ENCODE assay signal across 7 mouse cellular contexts in the genomic region with DNA sequence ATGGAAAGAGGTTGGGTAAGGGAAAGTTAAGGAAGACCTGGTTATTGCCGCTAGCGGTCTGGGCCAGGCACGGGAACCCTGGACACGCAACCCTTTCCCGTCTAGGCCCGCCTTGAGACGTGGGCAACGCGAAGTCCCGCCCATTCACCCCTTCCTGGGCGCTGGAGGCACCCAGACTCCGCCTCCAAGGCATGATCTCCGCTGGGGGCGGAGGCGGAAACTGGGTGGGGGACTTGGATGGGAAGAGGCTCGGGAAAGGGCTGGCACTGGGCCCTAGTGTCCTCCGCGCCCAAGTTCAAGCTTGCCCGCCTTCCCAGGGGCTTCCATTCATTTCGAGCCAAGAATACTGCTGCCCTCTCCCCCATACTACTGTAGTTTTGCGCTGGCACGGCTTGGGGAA. TPM values are rescaled to one million over a fixed set of nuclear protein-coding genes. Genes with fewer than 3 reads are reported as not detected.
DNase-seq lines count a peak whose midpoint lies in the region; ATAC-seq and TF ChIP-seq lines count a peak whose summit lies in the region.

A gene (plus strand): TSS at position 235 of the 400 bp plus-strand sequence.

- H3K27ac ChIP-seq in cortical plate, adult 2 months (ENCODE audit: insufficient read depth, low read length), result peak within 1 kb of the TSS; percentile 15; the same call in 1 of the 2 replicates
- H3K27ac ChIP-seq in intestine, embryonic 14.5 days (ENCODE audit: low read depth), result peak within 1 kb of the TSS; percentile 90

- peak; percentile 61 for ATAC-seq in intestine, embryonic 14.5 days (replicated peaks; ENCODE audit: low FRiP score, low TSS enrichment, low read depth)
- peak; percentile 45; the same call in 1 of the 2 replicates for ATAC-seq in megakaryocyte-erythroid progenitor cell, adult 5-6 weeks (replicated peaks; ENCODE audit: low FRiP score, low TSS enrichment, poor library complexity, severe bottlenecking)

- no peaks in the 10 kb centered on the region for H3K9me3 ChIP-seq in intestine, embryonic 14.5 days (ENCODE audit: control insufficient read depth, low read length)

- H3K4me3 ChIP-seq in cortical plate, adult 2 months (ENCODE audit: insufficient read depth, low read length), result peak within 1 kb of the TSS; percentile 35
- peak within 1 kb of the TSS; percentile 66 for H3K4me3 ChIP-seq in intestine, embryonic 14.5 days (ENCODE audit: low read depth, low read length)

- H3K27me3 ChIP-seq in intestine, embryonic 14.5 days (replicated peaks; ENCODE audit: control insufficient read depth, insufficient read depth, low read length), result no peaks in the 10 kb centered on the region

- H3K36me3 ChIP-seq in intestine, embryonic 14.5 days (ENCODE audit: control insufficient read depth, insufficient read depth, low read length), result peaks cover 18% of the 10 kb centered on the region

- WGBS in intestine, embryonic 14.5 days, result under 1% methylated on average over 22 of the region's 22 CpGs

- TF ChIP-seq POLR2A in cortical plate, adult 2 months (IDR thresholded peaks at IDR 0.05; ENCODE audit: extremely low read depth, insufficient read depth, low read length), result peak; percentile 25; the same call in 1 of the 2 replicates

- intact Hi-C loops in gastrocnemius, postnatal 36 days (cut with DNase I), result no loop called here
- intact Hi-C loops in left cerebral cortex, postnatal 36 days (cut with DNase I), result no loop called here

- no peak for TF ChIP-seq CTCF in cortical plate, adult 2 months (IDR thresholded peaks at IDR 0.05; ENCODE audit: extremely low read depth, insufficient read depth, low read length)

- peak; percentile 95 for DNase-seq in adipocyte (ENCODE audit: low spot score)
- DNase-seq in gastrocnemius, postnatal 36 days, result peak; percentile 67 to 84
- peak; percentile 83 for DNase-seq in intestine, embryonic 14.5 days (ENCODE audit: low spot score)
- DNase-seq in left cerebral cortex, postnatal 36 days (ENCODE audit: low spot score in 2 of 2), result peak; percentile 53 to 55
- DNase-seq in right cerebral cortex, postnatal 4 days, result peak; percentile 66

- H3K4me2 ChIP-seq in intestine, embryonic 14.5 days (ENCODE audit: low read length), result peak within 1 kb of the TSS; percentile 76

- peak within 1 kb of the TSS; percentile 72 for H3K9ac ChIP-seq in intestine, embryonic 14.5 days (ENCODE audit: low read length)

- peaks cover 3% of the 10 kb centered on the region; the same call in 1 of the 2 replicates for H3K4me1 ChIP-seq in cortical plate, adult 2 months (ENCODE audit: control insufficient read depth, insufficient read depth, low read length)
- 0 out of 2 replicates have a peak, but pooled peaks cover 9% of the 10 kb centered on the region for H3K4me1 ChIP-seq in intestine, embryonic 14.5 days (replicated peaks; ENCODE audit: control insufficient read depth, insufficient read depth, low read length)

RNA-seq across cellular contexts. Expression of the gene that starts here (rescaled TPM):
- 24.5 and 27.1 TPM in 2 replicates for polyA plus RNA-seq in cortical plate, adult 2 months (2012; rRNA removed)
- total RNA-seq in gastrocnemius, postnatal 36 days (2021), result 1 to 10 TPM; 5.3 to 6.3 TPM
- polyA plus RNA-seq in intestine, embryonic 14.5 days (2014; fragmentation: Nextera tagmentation; extraction: Ambion mirVana), result 136 and 151 TPM in 2 replicates
- 10 to 100 TPM; 11.2 to 16.0 TPM for total RNA-seq in left cerebral cortex, postnatal 36 days (2021)
- 2.3 TPM in 1 of 2 replicates, not detected in the other for total RNA-seq in megakaryocyte-erythroid progenitor cell, adult 5-6 weeks (2014; fragmentation: Nextera tagmentation)
- total RNA-seq in megakaryocyte-erythroid progenitor cell, adult 5-6 weeks (2017), result not detected in 2 replicates

Comparison
In these comparisons a context has a peak if more than half of its experiments do, and no peak if none do; other contexts are left out.
1. Peak in every context shown above with its lines: DNase-seq, ATAC-seq, H3K4me3 ChIP-seq and H3K27ac ChIP-seq.